19 mouse cellular contexts compared by ENCODE assay signal in genomic region chr2:105228416-105228815, GRCm38 (mm10). TPM values are rescaled to one million over a fixed set of nuclear protein-coding genes. Genes with fewer than 3 reads are reported as not detected.
A peak's percentile ranks its signal among the peaks of the same experiment; 100 is the strongest.
DNase-seq lines count a peak whose midpoint lies in the region; ATAC-seq and TF ChIP-seq lines count a peak whose summit lies in the region.
"Had no signal": no experiment of that assay in that cellular context is flagged by ENCODE, and none has a peak within 500 bp of the region (broad histone marks: within the 10 kb centered on the region; RNA-seq: fewer than 3 reads in every experiment).

No protein-coding gene starts in this region.

- WGBS in liver, adult 2 months: 9% methylated on average over 2 of the region's 2 CpGs
- 55% methylated on average over 2 of the region's 2 CpGs for WGBS in liver, postnatal 0 days (ENCODE audit: insufficient replicate concordance)
- 21% methylated on average over 2 of the region's 2 CpGs for WGBS in heart, embryonic 15.5 days

- no peak overlapping the region for H3K4me3 ChIP-seq in liver, adult 2 months (ENCODE audit: insufficient read depth, low read depth, low read length)
- no peak overlapping the region for H3K4me3 ChIP-seq in liver, postnatal 0 days (ENCODE audit: low read depth, low read length)
- no peak overlapping the region for H3K4me3 ChIP-seq in heart, embryonic 15.5 days
- H3K4me3 ChIP-seq: embryonic facial prominence, embryonic 10.5 days; erythroblast, embryonic 14.5 days; forebrain, embryonic 15.5 days; gastrocnemius, adult 2 months; layer of hippocampus, adult 2 months; limb, embryonic 12.5 days; liver, embryonic 15.5 days; midbrain, embryonic 12.5 days had no signal

- peaks cover 4% of the 10 kb centered on the region; the same call in 1 of the 2 replicates for H3K79me2 ChIP-seq in liver, adult 2 months (ENCODE audit: control insufficient read depth, insufficient read depth, low read length)

- no peak for TF ChIP-seq EP300 in liver, postnatal 0 days (IDR thresholded peaks at IDR 0.05; ENCODE audit: low read depth)

- H3K9me3 ChIP-seq in liver, postnatal 0 days (ENCODE audit: low read length): no peaks in the 10 kb centered on the region
- H3K9me3 ChIP-seq in heart, embryonic 15.5 days (replicated peaks): no peaks in the 10 kb centered on the region
- H3K9me3 ChIP-seq: embryonic facial prominence, embryonic 10.5 days; forebrain, embryonic 15.5 days; limb, embryonic 12.5 days; liver, embryonic 15.5 days; midbrain, embryonic 12.5 days had no signal

- no peak overlapping the region for H3K4me2 ChIP-seq in liver, postnatal 0 days (ENCODE audit: low read depth, low read length)
- H3K4me2 ChIP-seq in heart, embryonic 15.5 days: no peak overlapping the region
- H3K4me2 ChIP-seq: forebrain, embryonic 15.5 days; limb, embryonic 12.5 days; liver, embryonic 15.5 days; midbrain, embryonic 12.5 days had no signal

- H3K27ac ChIP-seq in liver, adult 2 months (replicated peaks; ENCODE audit: insufficient read depth, low read depth, low read length): no peak overlapping the region
- H3K27ac ChIP-seq in liver, postnatal 0 days (ENCODE audit: low read depth): no peak overlapping the region
- peak overlapping the region; percentile 16; the same call in 1 of the 2 replicates for H3K27ac ChIP-seq in heart, embryonic 15.5 days
- H3K27ac ChIP-seq: embryonic facial prominence, embryonic 10.5 days; forebrain, embryonic 15.5 days; gastrocnemius, adult 2 months; hindbrain, postnatal 0 days; layer of hippocampus, adult 2 months; limb, embryonic 12.5 days; liver, embryonic 15.5 days; macrophage; midbrain, embryonic 12.5 days; stomach, postnatal 0 days had no signal

- H3K36me3 ChIP-seq in liver, adult 2 months (ENCODE audit: control insufficient read depth, insufficient read depth, low read length): no peaks in the 10 kb centered on the region
- H3K36me3 ChIP-seq in liver, postnatal 0 days (replicated peaks; ENCODE audit: insufficient read depth, low read length): no peaks in the 10 kb centered on the region
- no peaks in the 10 kb centered on the region for H3K36me3 ChIP-seq in heart, embryonic 15.5 days
- H3K36me3 ChIP-seq: embryonic facial prominence, embryonic 10.5 days; forebrain, embryonic 15.5 days; limb, embryonic 12.5 days; liver, embryonic 15.5 days; midbrain, embryonic 12.5 days had no signal

- H3K4me1 ChIP-seq in liver, adult 2 months (ENCODE audit: control insufficient read depth, insufficient read depth, low read length): peaks cover 7% of the 10 kb centered on the region
- no peaks in the 10 kb centered on the region for H3K4me1 ChIP-seq in liver, postnatal 0 days (ENCODE audit: insufficient read depth)
- peaks cover 43% of the 10 kb centered on the region for H3K4me1 ChIP-seq in heart, embryonic 15.5 days (replicated peaks)
- H3K4me1 ChIP-seq: liver, embryonic 15.5 days had no signal

- peak; percentile 81 for DNase-seq in liver, adult 2 months (ENCODE audit: extremely low read depth, low read depth, low spot score)
- DNase-seq in liver, postnatal 0 days: no peak
- peak; percentile 79 for DNase-seq in heart, postnatal 4 days
- DNase-seq in kidney, postnatal 4 days: peak; percentile 52 to 59
- DNase-seq in embryo, embryonic 9.5 days (ENCODE audit: extremely low spot score): no peak
- DNase-seq in thymus, postnatal 36 days: no peak
- DNase-seq: cerebellum, postnatal 25 days; gastrocnemius, adult 2 months had no signal

- no peaks in the 10 kb centered on the region for H3K27me3 ChIP-seq in liver, adult 2 months (ENCODE audit: control insufficient read depth, insufficient read depth, low read length)
- H3K27me3 ChIP-seq in liver, postnatal 0 days (ENCODE audit: insufficient read depth, low read length): no peaks in the 10 kb centered on the region
- H3K27me3 ChIP-seq in heart, embryonic 15.5 days: 0 out of 2 replicates have a peak, but pooled peaks cover 8% of the 10 kb centered on the region

- no peak for ATAC-seq in liver, postnatal 0 days
- peak; percentile 79 for ATAC-seq in heart, embryonic 15.5 days (replicated peaks; ENCODE audit: insufficient number of reproducible peaks, insufficient read depth, low FRiP score, low read depth)
- ATAC-seq: forebrain, embryonic 15.5 days; hindbrain, postnatal 0 days had no signal

- no peak overlapping the region for H3K9ac ChIP-seq in liver, adult 2 months (ENCODE audit: low read depth, low read length)
- no peak overlapping the region for H3K9ac ChIP-seq in liver, postnatal 0 days (replicated peaks)
- no peak overlapping the region for H3K9ac ChIP-seq in heart, embryonic 15.5 days
- H3K9ac ChIP-seq: forebrain, embryonic 15.5 days; limb, embryonic 12.5 days; liver, embryonic 15.5 days; midbrain, embryonic 12.5 days had no signal

- no peak for TF ChIP-seq POLR2A in liver, adult 2 months (IDR thresholded peaks at IDR 0.05; ENCODE audit: extremely low read depth, insufficient read depth, low read length)

- no peak for TF ChIP-seq CTCF in liver, adult 2 months (IDR thresholded peaks at IDR 0.05; ENCODE audit: low read depth, low read length)
- TF ChIP-seq CTCF in liver, postnatal 0 days (IDR thresholded peaks at IDR 0.05; ENCODE audit: low read depth): no peak

RNA-seq across cellular contexts. Expression of gene Them7, which starts 4.3 kb away (rescaled TPM):
- 12.8 and 21.8 TPM in 2 replicates for total RNA-seq in liver, adult 2 months (2014; rRNA removed)
- polyA plus RNA-seq in liver, adult 2 months (2012; rRNA removed): 45.9 and 49.8 TPM in 2 replicates
- 6.0 and 6.6 TPM in 2 replicates for polyA plus RNA-seq in liver, postnatal 0 days (2015; fragmentation: Nextera tagmentation; extraction: Ambion mirVana)
- polyA plus RNA-seq in heart, embryonic 15.5 days (2015; fragmentation: Nextera tagmentation; extraction: Ambion mirVana): 0.72 and 0.87 TPM in 2 replicates
- total RNA-seq in heart, postnatal 4 days (2021): 1 to 10 TPM in 1 of 2 experiments, under 1 TPM in 1; 0.61 to 1.6 TPM
- total RNA-seq: hindbrain, postnatal 0 days; layer of hippocampus, adult 2 months had no signal
- polyA plus RNA-seq: erythroblast, embryonic 14.5 days; forebrain, embryonic 15.5 days; macrophage had no signal

Comparison
In these comparisons a context has a peak if more than half of its experiments do, and no peak if none do; other contexts are left out.
1. DNase-seq: peak in liver, adult 2 months (single experiment), heart, postnatal 4 days (single experiment) and kidney, postnatal 4 days (2 of 2); none in liver, postnatal 0 days (single experiment), embryo, embryonic 9.5 days (single experiment) and thymus, postnatal 36 days (0 of 2).